Mouse (Mus musculus): ENCODE results near the gene Ankrd65. TPM values are rescaled to one million over a fixed set of nuclear protein-coding genes. Genes with fewer than 3 reads are reported as not detected.

Ankrd65 gene
- total and polyA plus RNA-seq, 3 experiments, result 0.12 TPM; not detected in 2

Other genes with a start within 250 kb of the Ankrd65 start
- gene Nadk, start 228.1 kb upstream of the Ankrd65 start, total RNA-seq (2012; rRNA removed), result 141 and 151 TPM in 2 replicates
- gene Nadk, start 228.1 kb upstream of the Ankrd65 start, polyA plus RNA-seq (2012; ENCODE audit: insufficient read depth in 1 of 2, insufficient read length in 2 of 2, low read depth in 1 of 2, low replicate concordance in 2 of 2, missing spikeins in 1 of 2), result 100 to 1,000 TPM in 1 of 2 experiments, 10 to 100 TPM in 1; 53.2 to 258 TPM
- 9.0 and 9.9 TPM in 2 replicates for gene Slc35e2, start 189.0 kb upstream of the Ankrd65 start, total RNA-seq (2012; rRNA removed)
- 1 to 10 TPM in 1 of 2 experiments, not detected in 1; 6.4 TPM for gene Slc35e2, start 189.0 kb upstream of the Ankrd65 start, polyA plus RNA-seq (2012; ENCODE audit: insufficient read depth in 1 of 2, insufficient read length in 2 of 2, low read depth in 1 of 2, low replicate concordance in 2 of 2, missing spikeins in 1 of 2)
- gene Cdk11b, start 165.6 kb upstream of the Ankrd65 start, total RNA-seq (2012; rRNA removed), result 47.9 and 56.6 TPM in 2 replicates
- 100 to 1,000 TPM; 113 to 249 TPM for gene Cdk11b, start 165.6 kb upstream of the Ankrd65 start, polyA plus RNA-seq (2012; ENCODE audit: insufficient read depth in 1 of 2, insufficient read length in 2 of 2, low read depth in 1 of 2, low replicate concordance in 2 of 2, missing spikeins in 1 of 2)
- gene Gm10563, start 145.0 kb upstream of the Ankrd65 start, total RNA-seq (2012; rRNA removed), result not detected in 2 replicates
- gene Gm10563, start 145.0 kb upstream of the Ankrd65 start, polyA plus RNA-seq (2012; ENCODE audit: insufficient read depth in 1 of 2, insufficient read length in 2 of 2, low read depth in 1 of 2, low replicate concordance in 2 of 2, missing spikeins in 1 of 2), result not detected
- 1.6 and 1.8 TPM in 2 replicates for gene Mmp23, start 137.1 kb upstream of the Ankrd65 start, total RNA-seq (2012; rRNA removed)
- gene Mmp23, start 137.1 kb upstream of the Ankrd65 start, polyA plus RNA-seq (2012; ENCODE audit: insufficient read depth in 1 of 2, insufficient read length in 2 of 2, low read depth in 1 of 2, low replicate concordance in 2 of 2, missing spikeins in 1 of 2), result 1 to 10 TPM in 1 of 2 experiments, not detected in 1; 2.4 TPM
- 21.4 and 27.7 TPM in 2 replicates for gene Mib2, start 121.2 kb upstream of the Ankrd65 start, total RNA-seq (2012; rRNA removed)
- gene Mib2, start 121.2 kb upstream of the Ankrd65 start, polyA plus RNA-seq (2012; ENCODE audit: insufficient read depth in 1 of 2, insufficient read length in 2 of 2, low read depth in 1 of 2, low replicate concordance in 2 of 2, missing spikeins in 1 of 2), result 10 to 100 TPM in 1 of 2 experiments, not detected in 1; 38.3 TPM
- gene Fndc10, start 96.1 kb upstream of the Ankrd65 start, total RNA-seq (2012; rRNA removed), result 1.1 and 2.6 TPM in 2 replicates
- 1 to 10 TPM in 1 of 2 experiments, not detected in 1; 5.9 TPM for gene Fndc10, start 96.1 kb upstream of the Ankrd65 start, polyA plus RNA-seq (2012; ENCODE audit: insufficient read depth in 1 of 2, insufficient read length in 2 of 2, low read depth in 1 of 2, low replicate concordance in 2 of 2, missing spikeins in 1 of 2)
- gene Ssu72, start 85.6 kb upstream of the Ankrd65 start, total RNA-seq (2012; rRNA removed), result 160 and 170 TPM in 2 replicates
- 100 to 1,000 TPM; 140 to 267 TPM for gene Ssu72, start 85.6 kb upstream of the Ankrd65 start, polyA plus RNA-seq (2012; ENCODE audit: insufficient read depth in 1 of 2, insufficient read length in 2 of 2, low read depth in 1 of 2, low replicate concordance in 2 of 2, missing spikeins in 1 of 2)
- gene Tmem240, start 55.6 kb upstream of the Ankrd65 start, total RNA-seq (2012; rRNA removed), result 0.13 and 0.27 TPM in 2 replicates
- gene Tmem240, start 55.6 kb upstream of the Ankrd65 start, polyA plus RNA-seq (2012; ENCODE audit: insufficient read depth in 1 of 2, insufficient read length in 2 of 2, low read depth in 1 of 2, low replicate concordance in 2 of 2, missing spikeins in 1 of 2), result under 1 TPM in 1 of 2 experiments, not detected in 1; 0.33 TPM
- 198 and 220 TPM in 2 replicates for gene Atad3a, start 29.3 kb upstream of the Ankrd65 start, total RNA-seq (2012; rRNA removed)
- 100 to 1,000 TPM in 1 of 2 experiments, not detected in 1; 232 TPM for gene Atad3a, start 29.3 kb upstream of the Ankrd65 start, polyA plus RNA-seq (2012; ENCODE audit: insufficient read depth in 1 of 2, insufficient read length in 2 of 2, low read depth in 1 of 2, low replicate concordance in 2 of 2, missing spikeins in 1 of 2)
- gene Vwa1, start 15.7 kb upstream of the Ankrd65 start, total RNA-seq (2012; rRNA removed), result 0.33 and 0.42 TPM in 2 replicates
- gene Vwa1, start 15.7 kb upstream of the Ankrd65 start, polyA plus RNA-seq (2012; ENCODE audit: insufficient read depth in 1 of 2, insufficient read length in 2 of 2, low read depth in 1 of 2, low replicate concordance in 2 of 2, missing spikeins in 1 of 2), result under 1 TPM in 1 of 2 experiments, not detected in 1; 0.33 TPM
- 0.10 and 0.19 TPM in 2 replicates for gene Tmem88b, start 4.6 kb upstream of the Ankrd65 start, total RNA-seq (2012; rRNA removed)
- gene Tmem88b, start 4.6 kb upstream of the Ankrd65 start, polyA plus RNA-seq (2012; ENCODE audit: insufficient read depth in 1 of 2, insufficient read length in 2 of 2, low read depth in 1 of 2, low replicate concordance in 2 of 2, missing spikeins in 1 of 2), result under 1 TPM in 1 of 2 experiments, not detected in 1; 0.32 TPM
- gene Mrpl20, start 12.4 kb downstream of the Ankrd65 start, total RNA-seq (2012; rRNA removed), result 301 and 346 TPM in 2 replicates
- 100 to 1,000 TPM in 1 of 2 experiments, not detected in 1; 336 TPM for gene Mrpl20, start 12.4 kb downstream of the Ankrd65 start, polyA plus RNA-seq (2012; ENCODE audit: insufficient read depth in 1 of 2, insufficient read length in 2 of 2, low read depth in 1 of 2, low replicate concordance in 2 of 2, missing spikeins in 1 of 2)
- 38.2 and 46.1 TPM in 2 replicates for gene Ccnl2, start 22.1 kb downstream of the Ankrd65 start, total RNA-seq (2012; rRNA removed)
- 100 to 1,000 TPM in 1 of 2 experiments, 10 to 100 TPM in 1; 48.6 to 103 TPM for gene Ccnl2, start 22.1 kb downstream of the Ankrd65 start, polyA plus RNA-seq (2012; ENCODE audit: insufficient read depth in 1 of 2, insufficient read length in 2 of 2, low read depth in 1 of 2, low replicate concordance in 2 of 2, missing spikeins in 1 of 2)
- 153 and 166 TPM in 2 replicates for gene Aurkaip1, start 40.8 kb downstream of the Ankrd65 start, total RNA-seq (2012; rRNA removed)
- gene Aurkaip1, start 40.8 kb downstream of the Ankrd65 start, polyA plus RNA-seq (2012; ENCODE audit: insufficient read depth in 1 of 2, insufficient read length in 2 of 2, low read depth in 1 of 2, low replicate concordance in 2 of 2, missing spikeins in 1 of 2), result 100 to 1,000 TPM in 1 of 2 experiments, not detected in 1; 203 TPM
- gene Mxra8, start 49.2 kb downstream of the Ankrd65 start, total RNA-seq (2012; rRNA removed), result not detected in 2 replicates
- gene Mxra8, start 49.2 kb downstream of the Ankrd65 start, polyA plus RNA-seq (2012; ENCODE audit: insufficient read depth in 1 of 2, insufficient read length in 2 of 2, low read depth in 1 of 2, low replicate concordance in 2 of 2, missing spikeins in 1 of 2), result under 1 TPM in 1 of 2 experiments, not detected in 1; 0.46 TPM
- 43.4 and 56.8 TPM in 2 replicates for gene Dvl1, start 57.0 kb downstream of the Ankrd65 start, total RNA-seq (2012; rRNA removed)
- 10 to 100 TPM in 1 of 2 experiments, not detected in 1; 60.3 TPM for gene Dvl1, start 57.0 kb downstream of the Ankrd65 start, polyA plus RNA-seq (2012; ENCODE audit: insufficient read depth in 1 of 2, insufficient read length in 2 of 2, low read depth in 1 of 2, low replicate concordance in 2 of 2, missing spikeins in 1 of 2)
- gene Tas1r3, start 72.9 kb downstream of the Ankrd65 start, total RNA-seq (2012; rRNA removed), result 0.52 and 0.62 TPM in 2 replicates
- 10 to 100 TPM in 1 of 2 experiments, 1 to 10 TPM in 1; 1.1 to 54.9 TPM for gene Tas1r3, start 72.9 kb downstream of the Ankrd65 start, polyA plus RNA-seq (2012; ENCODE audit: insufficient read depth in 1 of 2, insufficient read length in 2 of 2, low read depth in 1 of 2, low replicate concordance in 2 of 2, missing spikeins in 1 of 2)
- 10.9 and 14.0 TPM in 2 replicates for gene Cptp, start 79.0 kb downstream of the Ankrd65 start, total RNA-seq (2012; rRNA removed)
- 10 to 100 TPM in 1 of 2 experiments, not detected in 1; 22.6 TPM for gene Cptp, start 79.0 kb downstream of the Ankrd65 start, polyA plus RNA-seq (2012; ENCODE audit: insufficient read depth in 1 of 2, insufficient read length in 2 of 2, low read depth in 1 of 2, low replicate concordance in 2 of 2, missing spikeins in 1 of 2)
- 78.9 and 82.5 TPM in 2 replicates for gene Ints11, start 79.1 kb downstream of the Ankrd65 start, total RNA-seq (2012; rRNA removed)
- gene Ints11, start 79.1 kb downstream of the Ankrd65 start, polyA plus RNA-seq (2012; ENCODE audit: insufficient read depth in 1 of 2, insufficient read length in 2 of 2, low read depth in 1 of 2, low replicate concordance in 2 of 2, missing spikeins in 1 of 2), result 10 to 100 TPM in 1 of 2 experiments, not detected in 1; 96.8 TPM
- 50.0 and 65.2 TPM in 2 replicates for gene Pusl1, start 101.3 kb downstream of the Ankrd65 start, total RNA-seq (2012; rRNA removed)
- gene Pusl1, start 101.3 kb downstream of the Ankrd65 start, polyA plus RNA-seq (2012; ENCODE audit: insufficient read depth in 1 of 2, insufficient read length in 2 of 2, low read depth in 1 of 2, low replicate concordance in 2 of 2, missing spikeins in 1 of 2), result 10 to 100 TPM in 1 of 2 experiments, not detected in 1; 68.4 TPM
- 17.6 and 24.5 TPM in 2 replicates for gene Acap3, start 101.4 kb downstream of the Ankrd65 start, total RNA-seq (2012; rRNA removed)
- 10 to 100 TPM in 1 of 2 experiments, not detected in 1; 39.1 TPM for gene Acap3, start 101.4 kb downstream of the Ankrd65 start, polyA plus RNA-seq (2012; ENCODE audit: insufficient read depth in 1 of 2, insufficient read length in 2 of 2, low read depth in 1 of 2, low replicate concordance in 2 of 2, missing spikeins in 1 of 2)
- 120 and 121 TPM in 2 replicates for gene Ube2j2, start 153.4 kb downstream of the Ankrd65 start, total RNA-seq (2012; rRNA removed)
- 100 to 1,000 TPM in 1 of 2 experiments, not detected in 1; 172 TPM for gene Ube2j2, start 153.4 kb downstream of the Ankrd65 start, polyA plus RNA-seq (2012; ENCODE audit: insufficient read depth in 1 of 2, insufficient read length in 2 of 2, low read depth in 1 of 2, low replicate concordance in 2 of 2, missing spikeins in 1 of 2)
- 1.2 and 1.8 TPM in 2 replicates for gene C1qtnf12, start 171.9 kb downstream of the Ankrd65 start, total RNA-seq (2012; rRNA removed)
- 1 to 10 TPM in 1 of 2 experiments, not detected in 1; 2.9 TPM for gene C1qtnf12, start 171.9 kb downstream of the Ankrd65 start, polyA plus RNA-seq (2012; ENCODE audit: insufficient read depth in 1 of 2, insufficient read length in 2 of 2, low read depth in 1 of 2, low replicate concordance in 2 of 2, missing spikeins in 1 of 2)
- 6.6 and 9.1 TPM in 2 replicates for gene B3galt6, start 202.2 kb downstream of the Ankrd65 start, total RNA-seq (2012; rRNA removed)
- gene B3galt6, start 202.2 kb downstream of the Ankrd65 start, polyA plus RNA-seq (2012; ENCODE audit: insufficient read depth in 1 of 2, insufficient read length in 2 of 2, low read depth in 1 of 2, low replicate concordance in 2 of 2, missing spikeins in 1 of 2), result 1 to 10 TPM in 1 of 2 experiments, not detected in 1; 3.8 TPM
- gene Sdf4, start 202.4 kb downstream of the Ankrd65 start, total RNA-seq (2012; rRNA removed), result 111 and 114 TPM in 2 replicates
- 100 to 1,000 TPM in 1 of 2 experiments, not detected in 1; 117 TPM for gene Sdf4, start 202.4 kb downstream of the Ankrd65 start, polyA plus RNA-seq (2012; ENCODE audit: insufficient read depth in 1 of 2, insufficient read length in 2 of 2, low read depth in 1 of 2, low replicate concordance in 2 of 2, missing spikeins in 1 of 2)
- gene Tnfrsf4, start 223.4 kb downstream of the Ankrd65 start, total RNA-seq (2012; rRNA removed), result 1.6 and 1.7 TPM in 2 replicates
- 1 to 10 TPM in 1 of 2 experiments, not detected in 1; 2.7 TPM for gene Tnfrsf4, start 223.4 kb downstream of the Ankrd65 start, polyA plus RNA-seq (2012; ENCODE audit: insufficient read depth in 1 of 2, insufficient read length in 2 of 2, low read depth in 1 of 2, low replicate concordance in 2 of 2, missing spikeins in 1 of 2)
- 13.6 and 16.2 TPM in 2 replicates for gene Tnfrsf18, start 235.7 kb downstream of the Ankrd65 start, total RNA-seq (2012; rRNA removed)
- 1 to 10 TPM in 1 of 2 experiments, not detected in 1; 9.3 TPM for gene Tnfrsf18, start 235.7 kb downstream of the Ankrd65 start, polyA plus RNA-seq (2012; ENCODE audit: insufficient read depth in 1 of 2, insufficient read length in 2 of 2, low read depth in 1 of 2, low replicate concordance in 2 of 2, missing spikeins in 1 of 2)

Measured in MEL (cell line).